Mouse (Mus musculus): ENCODE data around the gene Clps.
A peak's percentile ranks its signal among the peaks of the same experiment; 100 is the strongest.

The Clps gene

GRCm38 (mm10) chr17:28553040-28553793, 7.3 kb downstream of the Clps start:
- peak; percentile 75 for DNase-seq (ENCODE audit: low spot score)

GRCm38 (mm10) chr17:28549111-28549510, 11.5 kb downstream of the Clps start, which contains the start of gene Clpsl2:
Clpsl2 (plus strand) TSS chr17:28549411.
- DNase-seq (ENCODE audit: low spot score): no peak

GRCm38 (mm10) chr17:28548550-28548949, 12.0 kb downstream of the Clps start:
- DNase-seq (ENCODE audit: low spot score): no peak

GRCm38 (mm10) chr17:28546925-28547324, 13.6 kb downstream of the Clps start:
- no peak for DNase-seq (ENCODE audit: low spot score)

- DNase-seq (ENCODE audit: low spot score): no peak
Measured at GRCm38 (mm10) chr17:28537881-28538280, 22.7 kb downstream of the Clps start.

GRCm38 (mm10) chr17:28533327-28533726, 27.2 kb downstream of the Clps start:
- no peak for DNase-seq (ENCODE audit: low spot score)

- DNase-seq (ENCODE audit: low spot score): no peak
Measured at GRCm38 (mm10) chr17:28532557-28532956, 28.0 kb downstream of the Clps start.

- DNase-seq (ENCODE audit: low spot score): no peak
Measured at GRCm38 (mm10) chr17:28531946-28532345, 28.6 kb downstream of the Clps start.

GRCm38 (mm10) chr17:28530506-28530905, 30.1 kb downstream of the Clps start, which contains the start of gene Armc12:
Armc12 (plus strand) TSS chr17:28530806.
- no peak for DNase-seq (ENCODE audit: low spot score)

GRCm38 (mm10) chr17:28529116-28529515, 31.4 kb downstream of the Clps start:
- no peak for DNase-seq (ENCODE audit: low spot score)

- peak; percentile 88 for DNase-seq (ENCODE audit: low spot score)
Measured at GRCm38 (mm10) chr17:28528043-28528351, 32.6 kb downstream of the Clps start.

- no peak for DNase-seq (ENCODE audit: low spot score)
Measured at GRCm38 (mm10) chr17:28527184-28528042, 33.2 kb downstream of the Clps start.

GRCm38 (mm10) chr17:28524831-28525430, 35.6 kb downstream of the Clps start:
- DNase-seq (ENCODE audit: low spot score): no peak

GRCm38 (mm10) chr17:28524009-28524695, 36.4 kb downstream of the Clps start:
- no peak for DNase-seq (ENCODE audit: low spot score)

- DNase-seq (ENCODE audit: low spot score): no peak
Measured at GRCm38 (mm10) chr17:28523355-28524008, 37.1 kb downstream of the Clps start.

- peak; percentile 98 for DNase-seq (ENCODE audit: low spot score)
Measured at GRCm38 (mm10) chr17:28522623-28523354, 37.8 kb downstream of the Clps start.

GRCm38 (mm10) chr17:28521920-28522319, 38.6 kb downstream of the Clps start:
- no peak for DNase-seq (ENCODE audit: low spot score)

GRCm38 (mm10) chr17:28521071-28521726, 39.4 kb downstream of the Clps start:
- DNase-seq (ENCODE audit: low spot score): no peak

- DNase-seq (ENCODE audit: low spot score): no peak
Measured at GRCm38 (mm10) chr17:28520561-28520960, 40.0 kb downstream of the Clps start.

- no peak for DNase-seq (ENCODE audit: low spot score)
Measured at GRCm38 (mm10) chr17:28519827-28520226, 40.7 kb downstream of the Clps start.
